8 mouse cellular contexts compared by ENCODE assay signal in the genomic region with DNA sequence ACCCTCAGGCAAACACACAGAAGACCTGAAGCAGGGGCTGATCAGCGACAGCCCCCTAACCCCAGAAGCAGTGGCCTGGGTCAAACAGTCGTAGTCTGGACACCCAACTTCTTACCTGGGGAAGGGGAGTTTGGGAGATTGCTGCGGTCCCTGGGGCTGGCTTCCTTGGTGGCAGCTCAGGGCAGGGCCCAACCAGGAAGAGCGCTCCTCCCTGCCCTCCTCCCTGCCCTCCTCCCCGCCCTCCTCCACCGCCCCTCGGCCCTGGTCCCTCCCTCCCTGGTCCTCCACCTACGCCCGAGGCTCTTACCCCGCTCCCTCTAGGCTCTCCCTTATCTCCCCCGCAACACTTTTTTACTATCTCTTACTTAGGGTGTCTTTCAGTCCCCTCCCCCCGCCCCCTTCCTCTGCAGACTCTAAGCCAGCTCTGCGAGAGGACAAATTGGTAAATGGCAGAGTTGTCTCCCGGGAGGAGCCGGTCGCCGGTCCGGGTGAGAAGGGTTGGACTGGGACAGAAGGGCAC. TPM values are rescaled to one million over a fixed set of nuclear protein-coding genes. Genes with fewer than 3 reads are reported as not detected.
DNase-seq lines count a peak whose midpoint lies in the region; ATAC-seq lines count a peak whose summit lies in the region.

No protein-coding gene starts in this region.

- peak; percentile 33 for DNase-seq in cerebellum, adult 11 months
- no peak for DNase-seq in cerebellum, adult 9-11 months
- peak; percentile 52 for DNase-seq in c-Kit-positive CD71-negative TER-119-negative erythroid progenitor cells, embryonic 14.5 days (ENCODE audit: low read depth)
- no peak for DNase-seq in hindbrain, embryonic 10.5 days (ENCODE audit: low spot score)
- peak; percentile 75 for DNase-seq in thymus, postnatal 14 days

- no peaks in the 10 kb centered on the region for H3K36me3 ChIP-seq in forebrain, embryonic 12.5 days (replicated peaks)
- no peaks in the 10 kb centered on the region for H3K36me3 ChIP-seq in hindbrain, embryonic 10.5 days
- H3K36me3 ChIP-seq in limb, embryonic 15.5 days, result no peaks in the 10 kb centered on the region
- H3K36me3 ChIP-seq in midbrain, embryonic 15.5 days (replicated peaks), result no peaks in the 10 kb centered on the region

- no peak overlapping the region for H3K27ac ChIP-seq in forebrain, embryonic 12.5 days
- peak overlapping the region; percentile 85 for H3K27ac ChIP-seq in hindbrain, embryonic 10.5 days
- peak overlapping the region; percentile 77 for H3K27ac ChIP-seq in limb, embryonic 15.5 days
- no peak overlapping the region for H3K27ac ChIP-seq in midbrain, embryonic 15.5 days

- peak overlapping the region; percentile 79 for H3K4me2 ChIP-seq in forebrain, embryonic 12.5 days
- peak overlapping the region; percentile 90 for H3K4me2 ChIP-seq in limb, embryonic 15.5 days
- peak overlapping the region; percentile 78 for H3K4me2 ChIP-seq in midbrain, embryonic 15.5 days

- peak overlapping the region; percentile 45 for H3K4me3 ChIP-seq in forebrain, embryonic 12.5 days (replicated peaks)
- peak overlapping the region; percentile 65 for H3K4me3 ChIP-seq in hindbrain, embryonic 10.5 days
- peak overlapping the region; percentile 59 for H3K4me3 ChIP-seq in limb, embryonic 15.5 days
- peak overlapping the region; percentile 46 for H3K4me3 ChIP-seq in midbrain, embryonic 15.5 days

- WGBS in forebrain, embryonic 12.5 days, result 3% methylated on average over 18 of the region's 18 CpGs
- 3% methylated on average over 18 of the region's 18 CpGs for WGBS in hindbrain, embryonic 10.5 days
- WGBS in limb, embryonic 15.5 days, result 2% methylated on average over 16 of the region's 18 CpGs
- WGBS in midbrain, embryonic 15.5 days, result 2% methylated on average over 18 of the region's 18 CpGs

- peaks cover 55% of the 10 kb centered on the region for H3K27me3 ChIP-seq in forebrain, embryonic 12.5 days
- peaks cover 45% of the 10 kb centered on the region for H3K27me3 ChIP-seq in hindbrain, embryonic 10.5 days (ENCODE audit: insufficient read depth, poor library complexity, severe bottlenecking)
- peaks cover 7% of the 10 kb centered on the region; the same call in 1 of the 2 replicates for H3K27me3 ChIP-seq in limb, embryonic 15.5 days
- H3K27me3 ChIP-seq in midbrain, embryonic 15.5 days (replicated peaks), result peaks cover 21% of the 10 kb centered on the region

- H3K9me3 ChIP-seq in forebrain, embryonic 12.5 days, result no peaks in the 10 kb centered on the region
- no peaks in the 10 kb centered on the region for H3K9me3 ChIP-seq in hindbrain, embryonic 10.5 days
- H3K9me3 ChIP-seq in limb, embryonic 15.5 days, result no peaks in the 10 kb centered on the region
- no peaks in the 10 kb centered on the region for H3K9me3 ChIP-seq in midbrain, embryonic 15.5 days

- H3K4me1 ChIP-seq in forebrain, embryonic 12.5 days, result peaks cover 17% of the 10 kb centered on the region
- peaks cover 35% of the 10 kb centered on the region for H3K4me1 ChIP-seq in hindbrain, embryonic 10.5 days (replicated peaks)
- H3K4me1 ChIP-seq in limb, embryonic 15.5 days, result peaks cover 32% of the 10 kb centered on the region
- peaks cover 14% of the 10 kb centered on the region for H3K4me1 ChIP-seq in midbrain, embryonic 15.5 days

- ATAC-seq in forebrain, embryonic 12.5 days (ENCODE audit: low FRiP score), result peak; percentile 46; the same call in 1 of the 2 replicates
- ATAC-seq in limb, embryonic 15.5 days (ENCODE audit: insufficient number of reproducible peaks, low FRiP score, low TSS enrichment, low read depth), result peak; percentile 65
- peak; percentile 66; the same call in 1 of the 2 replicates for ATAC-seq in midbrain, embryonic 15.5 days (replicated peaks)

- H3K9ac ChIP-seq in forebrain, embryonic 12.5 days, result peak overlapping the region; percentile 65
- peak overlapping the region; percentile 63 for H3K9ac ChIP-seq in limb, embryonic 15.5 days
- peak overlapping the region; percentile 47 for H3K9ac ChIP-seq in midbrain, embryonic 15.5 days

RNA-seq across cellular contexts. Expression of gene Capn1, which starts 0.6 kb away (rescaled TPM):
- polyA plus RNA-seq in forebrain, embryonic 12.5 days (2016; fragmentation: Nextera tagmentation; extraction: Ambion mirVana), result 2.0 and 3.2 TPM in 2 replicates
- polyA plus RNA-seq in hindbrain, embryonic 10.5 days (2016; fragmentation: Nextera tagmentation; extraction: Ambion mirVana), result 5.9 and 6.5 TPM in 2 replicates
- polyA plus RNA-seq in limb, embryonic 15.5 days (2015; fragmentation: Nextera tagmentation; extraction: Ambion mirVana), result 21.1 and 26.0 TPM in 2 replicates
- polyA plus RNA-seq in midbrain, embryonic 15.5 days (2015; fragmentation: Nextera tagmentation; extraction: Ambion mirVana), result 2.9 and 3.3 TPM in 2 replicates

RNA-seq across cellular contexts. Expression of gene Slc22a20, which starts 29.1 kb away (rescaled TPM):
- not detected in 2 replicates for polyA plus RNA-seq in forebrain, embryonic 12.5 days (2016; fragmentation: Nextera tagmentation; extraction: Ambion mirVana)
- not detected in 2 replicates for polyA plus RNA-seq in hindbrain, embryonic 10.5 days (2016; fragmentation: Nextera tagmentation; extraction: Ambion mirVana)
- not detected in 2 replicates for polyA plus RNA-seq in limb, embryonic 15.5 days (2015; fragmentation: Nextera tagmentation; extraction: Ambion mirVana)
- not detected in 2 replicates for polyA plus RNA-seq in midbrain, embryonic 15.5 days (2015; fragmentation: Nextera tagmentation; extraction: Ambion mirVana)

RNA-seq across cellular contexts. Expression of gene Syvn1, which starts 31.3 kb away (rescaled TPM):
- 26.4 and 31.3 TPM in 2 replicates for polyA plus RNA-seq in forebrain, embryonic 12.5 days (2016; fragmentation: Nextera tagmentation; extraction: Ambion mirVana)
- 37.0 and 39.2 TPM in 2 replicates for polyA plus RNA-seq in hindbrain, embryonic 10.5 days (2016; fragmentation: Nextera tagmentation; extraction: Ambion mirVana)
- polyA plus RNA-seq in limb, embryonic 15.5 days (2015; fragmentation: Nextera tagmentation; extraction: Ambion mirVana), result 34.1 and 34.5 TPM in 2 replicates
- 36.8 and 39.3 TPM in 2 replicates for polyA plus RNA-seq in midbrain, embryonic 15.5 days (2015; fragmentation: Nextera tagmentation; extraction: Ambion mirVana)

RNA-seq across cellular contexts. Expression of gene Mrpl49, which starts 42.5 kb away (rescaled TPM):
- 74.7 and 76.7 TPM in 2 replicates for polyA plus RNA-seq in forebrain, embryonic 12.5 days (2016; fragmentation: Nextera tagmentation; extraction: Ambion mirVana)
- polyA plus RNA-seq in hindbrain, embryonic 10.5 days (2016; fragmentation: Nextera tagmentation; extraction: Ambion mirVana), result 77.8 and 81.7 TPM in 2 replicates
- 66.8 and 67.5 TPM in 2 replicates for polyA plus RNA-seq in limb, embryonic 15.5 days (2015; fragmentation: Nextera tagmentation; extraction: Ambion mirVana)
- 62.5 and 65.1 TPM in 2 replicates for polyA plus RNA-seq in midbrain, embryonic 15.5 days (2015; fragmentation: Nextera tagmentation; extraction: Ambion mirVana)

RNA-seq across cellular contexts. Expression of gene Fau, which starts 42.6 kb away (rescaled TPM):
- 652 and 668 TPM in 2 replicates for polyA plus RNA-seq in forebrain, embryonic 12.5 days (2016; fragmentation: Nextera tagmentation; extraction: Ambion mirVana)
- polyA plus RNA-seq in hindbrain, embryonic 10.5 days (2016; fragmentation: Nextera tagmentation; extraction: Ambion mirVana), result 764 and 815 TPM in 2 replicates
- 723 and 835 TPM in 2 replicates for polyA plus RNA-seq in limb, embryonic 15.5 days (2015; fragmentation: Nextera tagmentation; extraction: Ambion mirVana)
- 459 and 483 TPM in 2 replicates for polyA plus RNA-seq in midbrain, embryonic 15.5 days (2015; fragmentation: Nextera tagmentation; extraction: Ambion mirVana)

Comparison
In these comparisons a context has a peak if more than half of its experiments do, and no peak if none do; other contexts are left out.
1. DNase-seq: peak in cerebellum, adult 11 months (single experiment), c-Kit-positive CD71-negative TER-119-negative erythroid progenitor cells, embryonic 14.5 days (single experiment) and thymus, postnatal 14 days (single experiment); none in cerebellum, adult 9-11 months (single experiment) and hindbrain, embryonic 10.5 days (single experiment).
2. H3K27ac ChIP-seq: peak in hindbrain, embryonic 10.5 days (single experiment) and limb, embryonic 15.5 days (single experiment); none in forebrain, embryonic 12.5 days (single experiment) and midbrain, embryonic 15.5 days (single experiment).
3. Peak in every context shown above with its lines, with median percentiles within 50 percentile points of each other: ATAC-seq, H3K4me2 ChIP-seq, H3K4me3 ChIP-seq and H3K9ac ChIP-seq.